ENCODE assay signal across 8 mouse cellular contexts in genomic region chr7:141540312-141541081, GRCm38 (mm10). TPM values are rescaled to one million over a fixed set of nuclear protein-coding genes. Genes with fewer than 3 reads are reported as not detected.
DNase-seq lines count a peak whose midpoint lies in the region; ATAC-seq and TF ChIP-seq lines count a peak whose summit lies in the region.

No protein-coding gene starts in this region.

- 0 out of 2 replicates have a peak, but pooled peaks have one; percentile 5 for TF ChIP-seq POLR2A in cortical plate, adult 2 months (IDR thresholded peaks at IDR 0.05; ENCODE audit: extremely low read depth, insufficient read depth, low read length)

- H3K36me3 ChIP-seq in intestine, embryonic 15.5 days = no peaks in the 10 kb centered on the region

- peak overlapping the region; percentile 83 for H3K4me2 ChIP-seq in intestine, embryonic 15.5 days (replicated peaks)

- H3K9ac ChIP-seq in intestine, embryonic 15.5 days = peak overlapping the region; percentile 51

- intact Hi-C loops in gastrocnemius, postnatal 36 days (cut with DNase I) = loop anchor here (5.0 kb wide), 1 partner anchor 122 kb away; no protein-coding TSS in a partner anchor
- intact Hi-C loops in left cerebral cortex, postnatal 25 days (cut with DNase I) = loop anchor here (1.0 to 5.0 kb wide), 3 partner anchors 22 to 422 kb away; partner anchors contain the start of gene Ap2a2

- H3K9me3 ChIP-seq in intestine, embryonic 15.5 days = no peaks in the 10 kb centered on the region

- H3K27me3 ChIP-seq in intestine, embryonic 15.5 days (replicated peaks) = no peaks in the 10 kb centered on the region

- peak overlapping the region; percentile 90 for H3K4me3 ChIP-seq in cortical plate, adult 2 months (ENCODE audit: insufficient read depth, low read length)
- H3K4me3 ChIP-seq in intestine, embryonic 15.5 days (replicated peaks) = peak overlapping the region; percentile 75

- H3K27ac ChIP-seq in cortical plate, adult 2 months (ENCODE audit: insufficient read depth, low read length) = peak overlapping the region; percentile 32
- peak overlapping the region; percentile 72 for H3K27ac ChIP-seq in intestine, embryonic 15.5 days

- peak; percentile 14 for ATAC-seq in intestine, embryonic 15.5 days
- peak; percentile 58 for ATAC-seq in megakaryocyte progenitor cell, adult 5-6 weeks (replicated peaks; ENCODE audit: poor library complexity)

- WGBS in intestine, embryonic 15.5 days = 57% methylated on average over 13 of the region's 13 CpGs

- no peaks in the 10 kb centered on the region for H3K4me1 ChIP-seq in cortical plate, adult 2 months (ENCODE audit: control insufficient read depth, insufficient read depth, low read length)
- H3K4me1 ChIP-seq in intestine, embryonic 15.5 days (replicated peaks) = peaks cover 20% of the 10 kb centered on the region

- no peak for TF ChIP-seq CTCF in cortical plate, adult 2 months (IDR thresholded peaks at IDR 0.05; ENCODE audit: extremely low read depth, insufficient read depth, low read length)

- peak; percentile 7 for DNase-seq in embryo, embryonic 9.5 days (ENCODE audit: extremely low spot score)
- no peak for DNase-seq in embryo, embryonic 10 days (ENCODE audit: low spot score)
- DNase-seq in gastrocnemius, postnatal 36 days = peak; percentile 45 to 55
- DNase-seq in left cerebral cortex, postnatal 25 days (ENCODE audit: low spot score in 2 of 2) = peak; percentile 79 to 95
- DNase-seq in spleen, postnatal 4 days (ENCODE audit: low spot score in 2 of 2) = peak; percentile 51 to 76

RNA-seq across cellular contexts. Expression of gene Chid1, which starts 0.8 kb away (rescaled TPM):
- polyA plus RNA-seq in cortical plate, adult 2 months (2012; rRNA removed) = 43.0 and 48.8 TPM in 2 replicates
- total RNA-seq in gastrocnemius, postnatal 36 days (2021) = 10 to 100 TPM; 13.9 to 14.5 TPM
- polyA plus RNA-seq in intestine, embryonic 15.5 days (2015; fragmentation: Nextera tagmentation; extraction: Ambion mirVana) = 52.6 and 62.3 TPM in 2 replicates
- total RNA-seq in left cerebral cortex, postnatal 25 days (2021) = 10 to 100 TPM; 66.7 to 68.0 TPM
- total RNA-seq in megakaryocyte progenitor cell, adult 5-6 weeks (2015) = 5.8 and 6.3 TPM in 2 replicates
- total RNA-seq in megakaryocyte progenitor cell, adult 5-6 weeks (2017) = 31.2 and 38.7 TPM in 2 replicates

RNA-seq across cellular contexts. Expression of gene Ap2a2, which starts 21.5 kb away (rescaled TPM):
- 70.2 and 75.7 TPM in 2 replicates for polyA plus RNA-seq in cortical plate, adult 2 months (2012; rRNA removed)
- total RNA-seq in gastrocnemius, postnatal 36 days (2021) = 10 to 100 TPM; 45.3 to 46.6 TPM
- polyA plus RNA-seq in intestine, embryonic 15.5 days (2015; fragmentation: Nextera tagmentation; extraction: Ambion mirVana) = 79.1 and 84.1 TPM in 2 replicates
- 100 to 1,000 TPM; 194 to 208 TPM for total RNA-seq in left cerebral cortex, postnatal 25 days (2021)
- 18.3 and 20.0 TPM in 2 replicates for total RNA-seq in megakaryocyte progenitor cell, adult 5-6 weeks (2015)
- total RNA-seq in megakaryocyte progenitor cell, adult 5-6 weeks (2017) = 23.4 and 23.6 TPM in 2 replicates

Comparison
In these comparisons a context has a peak if more than half of its experiments do, and no peak if none do; other contexts are left out.
1. RNA of gene Ap2a2, which starts 21.5 kb away (total RNA-seq): 194 to 208 TPM in left cerebral cortex, postnatal 25 days; 45.3 to 46.6 TPM in gastrocnemius, postnatal 36 days and 18.3 to 23.6 TPM in megakaryocyte progenitor cell, adult 5-6 weeks; every median in the first group is over 4 times any median in the second.